Mouse (Mus musculus) cerebellum, adult (tissue): ENCODE measurements around the gene Mical1.

ENCODE experiments used
- ATAC-seq: cut with Nextera tagmentation; 2 replicates; pipeline ENCODE4 v1.9.2; 2017; ENCODE audit warnings: mild to moderate bottlenecking, moderate library complexity, mixed read lengths; ENCODE audit not compliant: insufficient number of reproducible peaks, low FRiP score, low TSS enrichment

Mical1 gene

GRCm38 (mm10) chr10:41518981-41519618 lies 43.0 kb downstream of the Mical1 start, which contains the start of gene Cd164:
Gene Cd164, plus strand, starts transcription at chr10:41519414.
- peak; percentile 86 for ATAC-seq

GRCm38 (mm10) chr10:41519640-41520409 lies 43.7 kb downstream of the Mical1 start:
- ATAC-seq: peak; percentile 7; the same call in 1 of the 2 replicates

- ATAC-seq: no peak
Observed at GRCm38 (mm10) chr10:41520410-41520673, 44.2 kb downstream of the Mical1 start.

GRCm38 (mm10) chr10:41523386-41523785 lies 47.3 kb downstream of the Mical1 start:
- ATAC-seq: no peak

GRCm38 (mm10) chr10:41525696-41526095 lies 49.6 kb downstream of the Mical1 start:
- ATAC-seq: no peak

- ATAC-seq: no peak
Observed at GRCm38 (mm10) chr10:41529972-41530371, 53.9 kb downstream of the Mical1 start.

GRCm38 (mm10) chr10:41535991-41536390 lies 59.9 kb downstream of the Mical1 start:
- no peak for ATAC-seq
